Mouse (Mus musculus) lung, embryonic 15.5 days (tissue): ENCODE data around the gene Ankrd33b. TPM values are rescaled to one million over a fixed set of nuclear protein-coding genes. Genes with fewer than 3 reads are reported as not detected.

Experiments used
- ATAC-seq: fragments of 200-750 bp; cut with Nextera tagmentation; 2 replicates; pipeline ENCODE4 v1.8.0; 2017; ENCODE audit warnings: moderate number of reproducible peaks, borderline replicate concordance; ENCODE audit not compliant: low FRiP score, low TSS enrichment; ENCODE audit errors: extremely low read depth
- H3K27ac ChIP-seq: fragments of 300-500 bp; sonication (generic); 2 replicates; pipeline ENCODE4 v1.5.1; 2015; ENCODE audit warnings: moderate library complexity, mild to moderate bottlenecking, inconsistent platforms
- H3K27me3 ChIP-seq: fragments of 300-500 bp; sonication (generic); 2 replicates; pipeline ENCODE4 v1.6.1; 2015; ENCODE audit warnings: inconsistent platforms
- H3K36me3 ChIP-seq: fragments of 300-500 bp; sonication (generic); 2 replicates; pipeline ENCODE4 v1.6.1; 2015; ENCODE audit warnings: inconsistent platforms
- H3K4me1 ChIP-seq: fragments of 300-500 bp; sonication (generic); 2 replicates; pipeline ENCODE4 v1.6.1; 2015; ENCODE audit warnings: inconsistent platforms
- H3K4me2 ChIP-seq: fragments of 300-500 bp; sonication (generic); 2 replicates; pipeline ENCODE4 v1.6.1; 2015; ENCODE audit warnings: inconsistent platforms, mild to moderate bottlenecking, moderate library complexity
- H3K4me3 ChIP-seq: fragments of 300-500 bp; sonication (generic); 2 replicates; pipeline ENCODE4 v1.5.1; 2015; ENCODE audit warnings: mild to moderate bottlenecking, inconsistent platforms
- H3K9ac ChIP-seq: fragments of 300-500 bp; sonication (generic); 2 replicates; pipeline ENCODE4 v1.6.1; 2015; ENCODE audit warnings: inconsistent platforms
- H3K9me3 ChIP-seq: fragments of 300-500 bp; sonication (generic); 2 replicates; pipeline ENCODE4 v1.6.1; 2016; ENCODE audit warnings: inconsistent platforms
- WGBS: fragments of 180-500 bp; shearing (Covaris S2); methylation state at CpG from one replicate; pipeline ENCODE4 v1.1.7; 2015; 5-methylcytosine and 5-hydroxymethylcytosine counted together
- polyA plus RNA-seq: library from polyadenylated mRNA; unstranded; fragments of >200 nt; fragmentation: Nextera tagmentation; extraction: Ambion mirVana; gene quantifications from 2 replicates; pipeline ENCODE4 v1.2.1, GENCODE M21; 2015

Ankrd33b gene
- polyA plus RNA-seq, 1 experiment from 2014 or later: 5.3 TPM

GRCm38 (mm10) chr15:31254939-31255535 lies 112.5 kb downstream of the Ankrd33b start:
- H3K9ac ChIP-seq: no peak overlapping the region
- no peak overlapping the region for H3K27ac ChIP-seq
- 81% methylated on average over 9 of the region's 9 CpGs for WGBS
- ATAC-seq: no peak
- no peaks in the 10 kb centered on the region for H3K36me3 ChIP-seq
- no peaks in the 10 kb centered on the region for H3K27me3 ChIP-seq
- no peak overlapping the region for H3K4me2 ChIP-seq
- H3K9me3 ChIP-seq: no peaks in the 10 kb centered on the region
- H3K4me1 ChIP-seq: peaks cover 33% of the 10 kb centered on the region
- H3K4me3 ChIP-seq: no peak overlapping the region

DNA sequence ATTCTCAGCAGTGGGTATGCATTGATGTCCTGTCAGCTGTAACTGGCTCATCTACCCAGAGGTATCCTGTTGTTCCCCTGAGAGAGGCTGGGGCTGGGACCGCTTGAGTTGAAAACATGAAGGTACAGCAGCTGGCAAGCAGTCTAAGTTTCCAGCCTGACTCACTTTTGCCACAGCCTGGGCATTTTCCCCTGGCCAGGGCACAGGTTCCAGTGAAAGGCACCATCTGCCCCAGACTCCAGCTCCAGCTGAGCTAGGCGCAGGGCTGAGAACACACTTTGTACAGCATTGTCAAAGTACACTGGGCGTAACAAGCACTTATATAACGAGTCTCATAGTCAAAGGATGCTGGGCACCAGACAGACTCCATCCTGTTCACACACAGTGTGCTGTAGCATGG lies 113.6 kb downstream of the Ankrd33b start:
- Histone ChIP-seq H3K4me2 (no peak overlapping the region), H3K4me3 (no peak overlapping the region), H3K9me3 (no peaks in the 10 kb centered on the region), H3K27ac (no peak overlapping the region), H3K9ac (no peak overlapping the region), H3K4me1 (peaks cover 31% of the 10 kb centered on the region), H3K36me3 (no peaks in the 10 kb centered on the region), H3K27me3 (no peaks in the 10 kb centered on the region)
- 90% methylated on average over 4 of the region's 4 CpGs for WGBS
- ATAC-seq: no peak

- WGBS: 68% methylated on average over 8 of the region's 8 CpGs
- H3K27me3 ChIP-seq: no peaks in the 10 kb centered on the region
- no peak overlapping the region for H3K9ac ChIP-seq
- H3K4me3 ChIP-seq: no peak overlapping the region
- H3K27ac ChIP-seq: no peak overlapping the region
- no peak overlapping the region for H3K4me2 ChIP-seq
- no peaks in the 10 kb centered on the region for H3K36me3 ChIP-seq
- H3K9me3 ChIP-seq: no peaks in the 10 kb centered on the region
- H3K4me1 ChIP-seq: peaks cover 28% of the 10 kb centered on the region
- no peak for ATAC-seq
Observed at GRCm38 (mm10) chr15:31253380-31253779, 114.1 kb downstream of the Ankrd33b start.

DNA sequence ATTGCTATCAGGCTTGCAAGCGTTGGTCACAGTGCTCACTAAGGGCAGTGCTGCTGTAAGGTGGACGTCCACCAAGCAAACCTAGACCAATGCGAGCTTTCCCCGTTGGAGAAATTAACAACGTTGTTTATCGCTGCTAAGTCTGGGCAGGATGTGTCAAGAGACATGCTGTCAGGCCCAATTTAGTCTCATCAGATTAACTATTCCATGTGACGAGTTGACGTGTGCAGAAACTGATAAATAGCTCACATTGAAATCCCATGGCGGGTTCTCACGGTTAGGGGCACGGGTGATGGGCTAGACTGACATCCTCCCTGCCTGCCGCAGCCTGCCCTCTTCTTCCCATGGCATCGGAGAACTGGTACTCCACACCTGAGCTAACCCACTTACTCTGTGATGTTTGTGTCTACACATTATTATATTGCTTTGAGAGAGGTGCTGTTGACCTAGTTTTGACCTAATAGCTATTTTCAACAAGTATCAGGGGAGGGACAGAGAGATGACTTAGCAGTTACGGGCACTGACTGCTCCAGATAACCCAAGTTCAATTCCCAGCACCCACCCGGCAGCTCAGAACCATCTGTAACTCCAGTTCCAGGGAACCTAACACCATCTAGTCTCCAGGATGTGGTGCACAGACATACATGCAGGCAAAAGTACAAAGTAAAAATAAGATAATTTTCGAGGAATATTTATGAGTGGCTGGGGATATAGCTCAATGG lies 114.8 kb downstream of the Ankrd33b start:
- Histone ChIP-seq H3K4me1 (peaks cover 21% of the 10 kb centered on the region), H3K4me3 (no peak overlapping the region), H3K4me2 (no peak overlapping the region), H3K9ac (no peak overlapping the region), H3K9me3 (no peaks in the 10 kb centered on the region), H3K27me3 (no peaks in the 10 kb centered on the region), H3K27ac (no peak overlapping the region), H3K36me3 (no peaks in the 10 kb centered on the region)
- WGBS: 69% methylated on average over 16 of the region's 16 CpGs
- no peak for ATAC-seq

DNA sequence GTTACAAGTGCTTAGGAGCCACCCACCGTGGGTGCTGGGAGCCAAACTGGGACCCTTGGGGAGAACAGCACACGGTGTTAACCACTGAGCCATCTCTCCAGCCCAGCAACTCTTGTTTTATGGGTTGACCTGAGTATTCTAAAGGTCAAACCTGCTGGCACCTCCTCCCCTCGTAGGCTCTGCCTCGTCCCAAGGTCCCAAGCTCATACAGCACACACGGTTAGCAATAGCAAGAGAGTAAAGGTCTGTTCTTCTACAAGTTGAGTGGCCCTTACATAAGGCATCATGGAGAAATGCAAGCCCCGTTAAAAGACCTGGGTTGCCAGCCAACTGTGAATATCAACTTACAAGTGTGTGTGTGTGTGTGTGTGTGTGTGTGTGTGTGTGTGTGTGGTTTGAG lies 116.3 kb downstream of the Ankrd33b start:
- Histone ChIP-seq H3K4me1 (peaks cover 9% of the 10 kb centered on the region), H3K27ac (no peak overlapping the region), H3K9me3 (no peaks in the 10 kb centered on the region), H3K4me3 (no peak overlapping the region), H3K27me3 (no peaks in the 10 kb centered on the region), H3K36me3 (no peaks in the 10 kb centered on the region), H3K9ac (no peak overlapping the region), H3K4me2 (no peak overlapping the region)
- 81% methylated on average over 6 of the region's 6 CpGs for WGBS
- ATAC-seq: no peak

- Histone ChIP-seq H3K9me3 (no peaks in the 10 kb centered on the region), H3K27me3 (no peaks in the 10 kb centered on the region), H3K27ac (no peak overlapping the region), H3K36me3 (no peaks in the 10 kb centered on the region), H3K4me1 (peaks cover 11% of the 10 kb centered on the region; the same call in 1 of the 2 replicates), H3K9ac (no peak overlapping the region), H3K4me3 (no peak overlapping the region), H3K4me2 (no peak overlapping the region)
- ATAC-seq: no peak
- 94% methylated on average over 3 of the region's 3 CpGs for WGBS
Observed at GRCm38 (mm10) chr15:31250676-31251075, 116.8 kb downstream of the Ankrd33b start.

DNA sequence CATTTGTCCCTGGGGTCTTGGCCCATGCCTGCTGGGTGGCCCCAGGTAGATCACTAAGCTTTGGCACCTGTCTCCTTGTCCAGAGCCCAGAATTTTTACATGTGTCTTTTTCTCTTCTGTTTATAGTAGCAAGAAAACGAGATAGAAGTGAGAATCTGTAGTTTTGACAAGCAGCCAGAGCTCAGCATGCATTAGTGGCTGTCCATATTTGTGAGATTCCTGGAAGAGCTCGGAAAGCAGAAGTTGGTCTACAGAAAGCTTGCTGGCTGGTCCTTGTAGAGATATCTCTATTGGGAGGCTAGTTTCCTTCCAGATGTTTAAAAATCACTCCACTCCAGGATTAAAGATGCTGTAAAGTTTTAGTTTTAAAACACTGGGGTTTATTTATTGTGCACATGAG lies 117.5 kb downstream of the Ankrd33b start:
- Histone ChIP-seq H3K36me3 (no peaks in the 10 kb centered on the region), H3K9ac (no peak overlapping the region), H3K27me3 (no peaks in the 10 kb centered on the region), H3K4me1 (peaks cover 13% of the 10 kb centered on the region; the same call in 1 of the 2 replicates), H3K9me3 (no peaks in the 10 kb centered on the region), H3K27ac (no peak overlapping the region), H3K4me2 (no peak overlapping the region), H3K4me3 (no peak overlapping the region)
- ATAC-seq: no peak
- WGBS: 40% methylated on average over 2 of the region's 2 CpGs

GRCm38 (mm10) chr15:31248882-31249281 lies 118.6 kb downstream of the Ankrd33b start:
- H3K27me3 ChIP-seq: no peaks in the 10 kb centered on the region
- H3K4me1 ChIP-seq: peaks cover 13% of the 10 kb centered on the region; the same call in 1 of the 2 replicates
- no peak overlapping the region for H3K27ac ChIP-seq
- WGBS: 67% methylated on average over 7 of the region's 7 CpGs
- no peak overlapping the region for H3K9ac ChIP-seq
- no peak overlapping the region for H3K4me2 ChIP-seq
- no peak overlapping the region for H3K4me3 ChIP-seq
- H3K36me3 ChIP-seq: no peaks in the 10 kb centered on the region
- no peak for ATAC-seq
- H3K9me3 ChIP-seq: no peaks in the 10 kb centered on the region

DNA sequence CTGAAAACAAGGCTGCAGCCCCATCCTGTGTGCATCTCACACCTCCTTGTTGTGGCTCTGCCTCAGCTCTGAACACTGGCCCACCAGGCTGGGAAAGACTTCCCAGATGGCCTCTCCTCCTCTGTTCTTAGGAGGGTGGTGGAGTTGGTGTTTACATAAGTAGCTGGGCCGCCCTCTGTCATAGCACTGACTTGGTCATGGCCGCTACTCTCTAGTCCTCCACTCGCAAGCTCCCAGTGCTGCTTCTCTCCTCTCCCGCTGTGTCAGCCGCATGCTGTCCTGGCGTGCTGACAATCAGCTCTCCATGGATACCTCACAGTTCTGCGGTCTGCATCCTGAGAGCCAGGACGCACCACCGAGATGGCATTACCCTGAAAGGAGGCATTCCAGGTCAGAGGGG lies 120.5 kb downstream of the Ankrd33b start:
- ATAC-seq: peak; percentile 66; the same call in 1 of the 2 replicates
- H3K27me3 ChIP-seq: no peaks in the 10 kb centered on the region
- WGBS: 43% methylated on average over 9 of the region's 9 CpGs
- H3K27ac ChIP-seq: no peak overlapping the region
- H3K4me3 ChIP-seq: no peak overlapping the region
- no peaks in the 10 kb centered on the region for H3K9me3 ChIP-seq
- H3K9ac ChIP-seq: no peak overlapping the region
- peaks cover 4% of the 10 kb centered on the region; the same call in 1 of the 2 replicates for H3K36me3 ChIP-seq
- peaks cover 13% of the 10 kb centered on the region; the same call in 1 of the 2 replicates for H3K4me1 ChIP-seq
- no peak overlapping the region for H3K4me2 ChIP-seq

- Histone ChIP-seq H3K4me2 (no peak overlapping the region), H3K36me3 (peaks cover 13% of the 10 kb centered on the region; the same call in 1 of the 2 replicates), H3K9me3 (no peaks in the 10 kb centered on the region), H3K9ac (no peak overlapping the region), H3K27ac (no peak overlapping the region), H3K27me3 (no peaks in the 10 kb centered on the region), H3K4me3 (no peak overlapping the region), H3K4me1 (peaks cover 13% of the 10 kb centered on the region; the same call in 1 of the 2 replicates)
- no peak for ATAC-seq
- 45% methylated on average over 9 of the region's 9 CpGs for WGBS
Observed at GRCm38 (mm10) chr15:31245934-31246333, 121.6 kb downstream of the Ankrd33b start.

DNA sequence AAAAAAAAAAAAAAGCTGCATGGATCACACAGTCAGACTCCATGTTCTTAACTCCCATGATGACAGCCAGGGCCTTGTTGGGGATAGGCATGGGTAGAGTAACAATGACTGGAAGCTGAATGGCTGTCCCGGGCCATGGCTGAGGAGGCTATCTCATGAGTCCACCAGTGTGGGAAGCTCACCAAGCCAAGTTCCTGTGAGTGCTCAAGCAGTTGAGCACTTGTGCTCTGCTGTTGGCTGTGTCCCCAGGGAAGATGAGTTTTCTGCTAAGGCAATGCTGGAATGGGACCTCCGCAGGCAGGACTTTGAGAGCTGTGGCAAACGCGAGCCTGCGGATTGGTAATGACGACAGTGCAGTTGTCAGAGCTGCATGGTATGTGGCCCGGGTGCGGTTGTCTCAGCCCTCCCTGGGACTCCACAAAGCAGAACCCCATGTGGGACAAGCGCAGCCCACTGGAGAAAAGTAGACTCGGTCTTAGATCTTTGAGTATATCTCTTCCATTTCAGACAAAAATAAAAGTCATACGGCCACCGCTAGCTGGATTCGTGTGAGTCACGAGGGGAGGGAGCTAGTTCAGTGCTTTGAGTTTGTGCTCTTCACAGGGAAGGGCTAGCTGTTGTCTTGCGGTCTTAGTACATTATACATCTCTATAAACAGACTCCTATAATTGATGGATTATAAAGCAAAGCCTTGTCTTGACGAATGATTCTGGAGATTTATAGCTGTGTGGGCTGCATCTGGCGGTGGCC lies 122.7 kb downstream of the Ankrd33b start:
- ATAC-seq: no peak
- no peak overlapping the region for H3K9ac ChIP-seq
- H3K27ac ChIP-seq: no peak overlapping the region
- H3K4me3 ChIP-seq: no peak overlapping the region
- 87% methylated on average over 17 of the region's 17 CpGs for WGBS
- H3K4me2 ChIP-seq: no peak overlapping the region
- H3K27me3 ChIP-seq: no peaks in the 10 kb centered on the region
- no peaks in the 10 kb centered on the region for H3K9me3 ChIP-seq
- H3K4me1 ChIP-seq: peaks cover 13% of the 10 kb centered on the region; the same call in 1 of the 2 replicates
- peaks cover 20% of the 10 kb centered on the region; the same call in 1 of the 2 replicates for H3K36me3 ChIP-seq

GRCm38 (mm10) chr15:31243260-31243659 lies 124.3 kb downstream of the Ankrd33b start:
- Histone ChIP-seq H3K27ac (no peak overlapping the region), H3K4me2 (no peak overlapping the region), H3K4me3 (no peak overlapping the region), H3K4me1 (peaks cover 10% of the 10 kb centered on the region; the same call in 1 of the 2 replicates), H3K9ac (no peak overlapping the region), H3K9me3 (no peaks in the 10 kb centered on the region), H3K36me3 (peaks cover 23% of the 10 kb centered on the region; the same call in 1 of the 2 replicates), H3K27me3 (no peaks in the 10 kb centered on the region)
- ATAC-seq: no peak
- 70% methylated on average over 10 of the region's 10 CpGs for WGBS
